Mouse (Mus musculus): ENCODE measurements around the gene Dlg1.

GRCm38 (mm10) chr16:31705213-31705612 is 42.0 kb downstream of the Dlg1 start:
- no peak for TF ChIP-seq POLR2A (IDR thresholded peaks at IDR 0.05; ENCODE audit: low read depth, low read length)
- no peak for TF ChIP-seq CTCF (conservative IDR thresholded peaks at IDR 0.05; ENCODE audit: insufficient read depth, insufficient read length, low read depth, low read length)
